Mouse (Mus musculus): ENCODE data around the gene Syne4. TPM values are rescaled to one million over a fixed set of nuclear protein-coding genes. Genes with fewer than 3 reads are reported as not detected.

Syne4 gene
- polyA plus RNA-seq (2015; fragmentation: Nextera tagmentation; extraction: Ambion mirVana), result 13.1 and 16.8 TPM in 2 replicates

GRCm38 (mm10) chr7:30314721-30315155 lies at the start of gene Syne4:
Gene Syne4, plus strand, starts transcription at chr7:30314807.
- Histone ChIP-seq H3K4me2 (no peak within 1 kb of the TSS), H3K36me3 (peaks cover 40% of the 10 kb centered on the region), H3K4me1 (replicated peaks) (peaks cover 11% of the 10 kb centered on the region), H3K4me3 (0 out of 2 replicates have a peak within 1 kb of the TSS, but pooled peaks have one; percentile 5), H3K9me3 (no peaks in the 10 kb centered on the region), H3K27ac (no peak within 1 kb of the TSS), H3K9ac (peak within 1 kb of the TSS; percentile 49; the same call in 1 of the 2 replicates), H3K27me3 (peaks cover 3% of the 10 kb centered on the region; the same call in 1 of the 2 replicates)
- ATAC-seq (ENCODE audit: low FRiP score), result no peak
- WGBS, result 4% methylated on average over 9 of the region's 9 CpGs

DNA sequence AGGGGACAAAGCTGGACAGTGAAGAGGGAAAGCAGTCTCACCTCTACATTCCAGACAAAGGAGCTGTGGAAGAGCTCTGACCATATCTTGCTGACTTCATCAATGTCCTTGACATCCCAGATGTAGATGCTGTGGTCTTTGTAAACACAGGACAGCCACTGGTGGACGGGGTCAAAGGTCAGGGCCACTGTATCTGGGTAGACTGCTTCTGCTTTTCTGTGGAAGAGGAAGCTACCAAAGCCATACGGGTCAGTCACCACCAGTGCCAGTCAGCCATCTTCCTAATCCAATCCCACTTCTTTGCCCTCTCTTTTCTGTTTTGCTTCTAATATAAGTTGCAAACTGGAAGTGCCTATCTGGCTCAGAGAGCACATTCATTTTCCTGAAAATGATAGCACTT lies 49.6 kb upstream of the Syne4 start:
- Histone ChIP-seq H3K4me2 (no peak overlapping the region), H3K4me3 (no peak overlapping the region), H3K27me3 (no peaks in the 10 kb centered on the region), H3K27ac (no peak overlapping the region), H3K9me3 (no peaks in the 10 kb centered on the region), H3K9ac (no peak overlapping the region), H3K4me1 (replicated peaks) (no peaks in the 10 kb centered on the region), H3K36me3 (peaks cover 13% of the 10 kb centered on the region)
- WGBS, result 82% methylated on average over 2 of the region's 2 CpGs
- ATAC-seq (ENCODE audit: low FRiP score), result no peak

DNA sequence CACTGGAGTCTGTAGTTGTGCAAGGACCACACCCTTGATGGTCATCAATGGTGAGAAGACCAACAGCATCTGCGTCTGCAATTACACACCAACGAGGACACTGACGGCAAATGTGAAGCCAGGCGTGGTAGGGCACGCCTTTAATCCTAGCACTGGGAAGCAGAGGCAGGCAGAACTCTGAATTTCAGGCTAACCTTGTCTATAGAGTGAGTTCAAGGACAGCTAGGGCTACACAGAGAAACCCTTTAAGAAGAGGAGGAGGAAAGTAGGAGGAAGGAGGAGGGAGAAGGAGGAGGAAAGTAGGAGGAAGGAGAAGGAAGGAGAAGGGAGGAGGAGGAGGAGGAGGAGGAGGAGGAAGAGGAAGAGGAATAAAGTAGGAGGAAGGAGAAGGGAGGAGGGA lies 49.1 kb upstream of the Syne4 start:
- Histone ChIP-seq H3K27ac (no peak overlapping the region), H3K27me3 (no peaks in the 10 kb centered on the region), H3K4me2 (no peak overlapping the region), H3K36me3 (peaks cover 18% of the 10 kb centered on the region), H3K9me3 (no peaks in the 10 kb centered on the region), H3K4me1 (replicated peaks) (no peaks in the 10 kb centered on the region), H3K4me3 (no peak overlapping the region), H3K9ac (no peak overlapping the region)
- ATAC-seq (ENCODE audit: low FRiP score), result no peak
- WGBS, result 90% methylated on average over 5 of the region's 5 CpGs

GRCm38 (mm10) chr7:30265935-30266334 lies 48.7 kb upstream of the Syne4 start:
- Histone ChIP-seq H3K4me3 (no peak overlapping the region), H3K9ac (no peak overlapping the region), H3K4me1 (replicated peaks) (no peaks in the 10 kb centered on the region), H3K9me3 (no peaks in the 10 kb centered on the region), H3K4me2 (no peak overlapping the region), H3K36me3 (peaks cover 17% of the 10 kb centered on the region), H3K27me3 (no peaks in the 10 kb centered on the region), H3K27ac (no peak overlapping the region)
- ATAC-seq (ENCODE audit: low FRiP score), result no peak
- 93% methylated on average over 7 of the region's 7 CpGs for WGBS

DNA sequence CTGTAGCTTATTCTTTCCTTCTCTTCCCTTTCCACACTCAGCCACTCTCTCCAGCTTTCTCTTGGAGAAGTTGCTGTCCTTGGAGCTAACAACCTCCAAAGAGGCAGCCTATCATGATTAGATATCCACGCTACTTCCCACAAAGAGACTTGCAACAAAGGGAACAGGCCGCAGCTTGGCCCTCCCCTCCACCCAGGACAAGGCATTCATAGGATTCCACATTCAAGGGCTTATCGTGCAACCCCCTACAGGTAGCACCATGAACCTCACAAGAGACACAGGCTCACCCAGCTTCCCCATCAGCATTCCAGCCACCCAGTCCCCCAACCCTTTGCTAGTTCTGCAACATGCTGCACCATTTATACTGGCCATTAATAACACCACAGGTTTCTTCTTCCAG lies 47.8 kb upstream of the Syne4 start:
- Histone ChIP-seq H3K4me3 (no peak overlapping the region), H3K27ac (no peak overlapping the region), H3K4me2 (no peak overlapping the region), H3K36me3 (peaks cover 16% of the 10 kb centered on the region), H3K4me1 (replicated peaks) (no peaks in the 10 kb centered on the region), H3K27me3 (no peaks in the 10 kb centered on the region), H3K9ac (0 out of 2 replicates have a peak overlapping the region, but pooled peaks have one; percentile 30), H3K9me3 (no peaks in the 10 kb centered on the region)
- ATAC-seq (ENCODE audit: low FRiP score), result no peak
- 77% methylated on average over 3 of the region's 3 CpGs for WGBS

- Histone ChIP-seq H3K4me3 (no peak overlapping the region), H3K27ac (no peak overlapping the region), H3K27me3 (no peaks in the 10 kb centered on the region), H3K9ac (no peak overlapping the region), H3K4me2 (no peak overlapping the region), H3K4me1 (replicated peaks) (no peaks in the 10 kb centered on the region), H3K36me3 (peaks cover 9% of the 10 kb centered on the region), H3K9me3 (no peaks in the 10 kb centered on the region)
- WGBS, result 84% methylated on average over 4 of the region's 4 CpGs
- ATAC-seq (ENCODE audit: low FRiP score), result no peak
Observed at GRCm38 (mm10) chr7:30269641-30270040, 45.0 kb upstream of the Syne4 start.

DNA sequence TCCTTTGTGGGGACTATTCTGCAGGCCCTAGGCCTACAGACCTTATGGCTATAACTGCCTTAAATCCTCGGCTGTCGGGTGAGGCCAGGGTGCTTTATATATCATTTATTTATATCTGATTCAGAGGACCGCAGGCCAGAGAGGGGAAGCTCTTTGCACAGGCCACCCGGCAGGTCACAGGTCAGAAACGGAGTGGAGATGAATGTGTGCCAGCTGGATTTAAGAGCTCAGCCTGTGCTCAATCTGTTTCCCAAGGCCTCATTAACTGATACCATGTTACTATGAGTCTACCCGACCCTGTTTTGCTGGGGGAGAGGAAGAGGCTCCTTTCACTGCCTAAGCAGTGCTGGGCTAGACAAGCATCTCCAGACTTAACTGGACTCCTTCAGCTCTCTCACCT lies 40.2 kb upstream of the Syne4 start:
- Histone ChIP-seq H3K27me3 (no peaks in the 10 kb centered on the region), H3K9ac (no peak overlapping the region), H3K4me1 (replicated peaks) (peaks cover 5% of the 10 kb centered on the region), H3K27ac (no peak overlapping the region), H3K36me3 (peaks cover 5% of the 10 kb centered on the region; the same call in 1 of the 2 replicates), H3K4me2 (no peak overlapping the region), H3K4me3 (no peak overlapping the region), H3K9me3 (no peaks in the 10 kb centered on the region)
- ATAC-seq (ENCODE audit: low FRiP score), result no peak
- 86% methylated on average over 6 of the region's 6 CpGs for WGBS

- Histone ChIP-seq H3K27ac (no peak overlapping the region), H3K27me3 (no peaks in the 10 kb centered on the region), H3K4me2 (peak overlapping the region; percentile 93), H3K36me3 (no peaks in the 10 kb centered on the region), H3K4me3 (no peak overlapping the region), H3K9ac (no peak overlapping the region), H3K4me1 (replicated peaks) (peaks cover 15% of the 10 kb centered on the region), H3K9me3 (no peaks in the 10 kb centered on the region)
- 60% methylated on average over 2 of the region's 2 CpGs for WGBS
- ATAC-seq (ENCODE audit: low FRiP score), result no peak
Observed at GRCm38 (mm10) chr7:30278911-30279310, 35.7 kb upstream of the Syne4 start.

DNA sequence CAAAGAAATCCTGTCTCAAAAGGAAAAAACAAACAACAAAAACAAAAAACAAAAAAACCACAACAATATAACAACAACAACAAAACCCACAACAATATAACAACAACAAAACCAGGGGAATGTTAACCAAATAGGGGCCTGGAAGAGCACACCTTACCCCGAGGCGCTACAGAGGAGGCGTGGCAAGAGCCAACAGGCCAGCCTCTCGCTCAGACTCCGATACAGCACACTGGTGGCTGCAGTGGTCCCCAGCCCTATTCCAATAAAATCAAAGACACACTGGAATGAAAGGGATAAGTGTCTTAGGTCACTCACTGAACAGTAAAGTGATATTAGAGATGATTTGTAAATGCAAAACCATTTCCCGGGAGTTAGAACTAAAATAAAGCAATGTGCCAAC lies 35.1 kb upstream of the Syne4 start:
- H3K4me1 ChIP-seq (replicated peaks), result peaks cover 15% of the 10 kb centered on the region
- no peaks in the 10 kb centered on the region for H3K27me3 ChIP-seq
- 0% methylated on average over 6 of the region's 6 CpGs for WGBS
- peak overlapping the region; percentile 93 for H3K4me2 ChIP-seq
- H3K9me3 ChIP-seq, result no peaks in the 10 kb centered on the region
- no peaks in the 10 kb centered on the region for H3K36me3 ChIP-seq
- H3K27ac ChIP-seq, result no peak overlapping the region
- peak overlapping the region; percentile 66 for H3K9ac ChIP-seq
- peak overlapping the region; percentile 74 for H3K4me3 ChIP-seq
- no peak for ATAC-seq (ENCODE audit: low FRiP score)

- Histone ChIP-seq H3K27me3 (no peaks in the 10 kb centered on the region), H3K36me3 (no peaks in the 10 kb centered on the region), H3K27ac (peak within 1 kb of the TSS; percentile 98), H3K4me2 (peak within 1 kb of the TSS; percentile 93), H3K4me1 (replicated peaks) (peaks cover 15% of the 10 kb centered on the region), H3K9me3 (no peaks in the 10 kb centered on the region), H3K4me3 (peak within 1 kb of the TSS; percentile 74), H3K9ac (peak within 1 kb of the TSS; percentile 74)
- peak; percentile 98 for ATAC-seq (ENCODE audit: low FRiP score)
- WGBS, result under 1% methylated on average over 49 of the region's 49 CpGs
Observed at GRCm38 (mm10) chr7:30279951-30280669, 34.5 kb upstream of the Syne4 start, which contains the start of the genes Thap8 and Wdr62. Gene Thap8, plus strand, starts transcription at chr7:30280094. Gene Wdr62, minus strand, starts transcription at chr7:30280419.

DNA sequence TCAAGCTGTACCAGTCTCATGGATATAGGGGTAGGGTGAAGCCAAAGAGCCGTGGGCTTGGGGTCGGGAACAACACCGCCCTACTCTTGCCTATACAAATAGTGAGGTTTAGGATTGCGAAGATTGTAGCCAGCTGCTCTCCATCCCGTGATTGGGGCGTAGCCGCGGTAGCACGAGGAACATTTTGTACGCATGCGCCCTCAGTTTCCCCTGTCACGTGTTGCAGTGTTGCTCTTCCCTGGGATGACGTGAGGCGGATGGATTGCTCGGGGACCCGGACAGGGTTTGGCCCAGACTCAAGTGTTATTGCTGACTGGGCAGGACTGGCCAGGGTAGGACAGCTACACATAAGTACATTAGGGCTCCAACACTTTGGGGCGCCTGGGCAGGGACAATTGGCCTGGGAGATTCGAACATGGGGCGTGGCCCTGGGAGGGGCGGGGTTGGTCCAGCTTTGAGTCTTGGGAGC lies 33.9 kb upstream of the Syne4 start:
- Histone ChIP-seq H3K9ac (peak overlapping the region; percentile 74), H3K4me3 (peak overlapping the region; percentile 74), H3K36me3 (no peaks in the 10 kb centered on the region), H3K27ac (peak overlapping the region; percentile 98), H3K27me3 (no peaks in the 10 kb centered on the region), H3K4me2 (peak overlapping the region; percentile 93), H3K9me3 (no peaks in the 10 kb centered on the region), H3K4me1 (replicated peaks) (peaks cover 15% of the 10 kb centered on the region)
- under 1% methylated on average over 20 of the region's 20 CpGs for WGBS
- ATAC-seq (ENCODE audit: low FRiP score), result peak; percentile 87

DNA sequence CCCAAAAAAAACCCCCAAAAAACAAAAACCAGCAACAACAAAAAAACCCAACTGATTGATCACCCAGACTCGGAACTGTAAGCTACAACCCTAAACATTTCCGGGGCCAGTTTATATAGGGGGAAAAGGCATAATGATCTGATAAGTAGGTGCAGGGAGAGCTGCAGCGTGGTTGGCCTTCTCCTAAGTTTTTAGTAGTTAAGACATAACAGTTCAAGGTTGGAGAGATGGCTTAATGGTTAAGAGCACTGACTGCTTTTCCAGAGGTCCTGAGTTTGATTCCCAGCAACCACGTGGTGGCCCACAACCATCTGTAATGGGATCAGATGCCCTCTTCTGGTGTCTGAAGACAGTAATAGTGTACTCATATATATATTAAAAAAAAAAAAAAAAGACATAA lies 33.1 kb upstream of the Syne4 start:
- ATAC-seq (ENCODE audit: low FRiP score), result no peak
- Histone ChIP-seq H3K4me3 (peak overlapping the region; percentile 74; the same call in 1 of the 2 replicates), H3K27ac (no peak overlapping the region), H3K4me2 (peak overlapping the region; percentile 93), H3K9ac (no peak overlapping the region), H3K36me3 (no peaks in the 10 kb centered on the region), H3K4me1 (replicated peaks) (peaks cover 15% of the 10 kb centered on the region), H3K9me3 (no peaks in the 10 kb centered on the region), H3K27me3 (no peaks in the 10 kb centered on the region)
- WGBS, result 78% methylated on average over 4 of the region's 4 CpGs

- H3K4me3 ChIP-seq, result no peak overlapping the region
- H3K9ac ChIP-seq, result no peak overlapping the region
- H3K36me3 ChIP-seq, result no peaks in the 10 kb centered on the region
- peaks cover 15% of the 10 kb centered on the region for H3K4me1 ChIP-seq (replicated peaks)
- ATAC-seq (ENCODE audit: low FRiP score), result no peak
- H3K27me3 ChIP-seq, result no peaks in the 10 kb centered on the region
- H3K27ac ChIP-seq, result no peak overlapping the region
- H3K4me2 ChIP-seq, result no peak overlapping the region
- WGBS, result 86% methylated on average over 7 of the region's 7 CpGs
- H3K9me3 ChIP-seq, result no peaks in the 10 kb centered on the region
Observed at GRCm38 (mm10) chr7:30282740-30283139, 31.9 kb upstream of the Syne4 start.

All from hindbrain, embryonic 13.5 days (tissue).